Mouse (Mus musculus) layer of hippocampus, adult 11-12 months (tissue): Measurements from ENCODE around the gene Myo16.
A peak's percentile ranks its signal among the peaks of the same experiment; 100 is the strongest.

ENCODE experiments used
- DNase-seq: peaks from one replicate; pipeline ENCODE4 v3.0.0; 2022; ENCODE audit warnings: low spot score

The Myo16 gene

DNA sequence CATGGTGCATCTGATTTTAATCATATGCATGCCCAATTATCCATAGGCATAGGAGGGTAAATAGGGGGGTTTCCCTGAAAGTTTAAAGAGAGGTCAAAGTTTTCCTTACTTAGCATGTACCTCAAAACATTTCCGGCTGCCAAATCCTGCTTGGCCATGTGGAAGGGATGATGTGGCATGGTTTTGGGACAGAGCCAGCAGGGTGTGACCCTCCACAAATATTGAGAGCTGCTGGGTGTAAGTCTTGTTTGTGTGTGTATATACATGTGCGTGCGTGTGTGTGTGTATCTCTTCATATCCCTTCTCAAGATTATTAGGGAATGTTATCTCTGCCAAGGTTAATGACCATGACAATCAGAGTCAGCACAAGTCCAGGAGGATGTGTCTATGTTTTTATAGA lies 150.3 kb downstream of the Myo16 start:
- no peak for DNase-seq

DNA sequence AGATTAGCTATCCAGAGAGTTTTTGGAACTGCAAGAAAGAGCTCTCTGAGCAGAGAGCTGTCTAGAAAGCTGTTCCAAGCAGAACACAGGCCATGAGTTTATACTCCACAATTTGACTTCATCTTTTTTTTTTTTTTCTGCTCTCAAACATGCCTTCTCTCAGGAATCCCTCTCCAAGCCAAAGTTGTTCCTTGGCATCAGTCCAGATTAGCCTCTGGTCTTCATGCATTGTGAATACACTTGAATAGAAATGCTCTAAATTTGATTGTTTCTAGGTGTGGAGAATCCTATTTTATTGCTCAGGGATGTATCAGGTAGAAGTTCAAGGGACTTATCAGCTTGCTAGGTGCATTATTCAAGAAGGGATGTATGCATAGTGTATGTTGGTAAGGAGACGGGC lies 151.0 kb downstream of the Myo16 start:
- DNase-seq, result no peak

DNA sequence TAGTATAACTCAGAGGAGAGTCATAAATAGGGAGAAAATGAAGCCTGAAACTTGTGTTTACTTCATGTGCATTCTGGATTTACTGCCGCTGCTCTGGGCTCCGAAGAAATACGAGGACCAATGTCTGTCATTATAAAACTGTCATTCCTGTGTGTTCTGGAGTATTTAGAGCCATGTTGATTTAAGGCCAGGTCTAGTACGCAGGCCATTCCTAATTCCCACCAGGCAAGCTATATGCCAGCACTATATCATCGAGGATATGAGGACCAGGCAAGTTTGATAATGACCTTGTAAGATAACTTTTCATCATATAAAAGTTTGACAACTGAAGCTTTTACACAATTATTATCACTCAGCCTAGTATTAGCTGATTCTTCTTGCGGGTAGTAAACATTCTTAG lies 153.6 kb downstream of the Myo16 start:
- no peak for DNase-seq

GRCm38 (mm10) chr8:10307770-10308476 lies 154.2 kb downstream of the Myo16 start:
- no peak for DNase-seq

GRCm38 (mm10) chr8:10310470-10310869 lies 156.8 kb downstream of the Myo16 start:
- no peak for DNase-seq

GRCm38 (mm10) chr8:10312316-10312715 lies 158.6 kb downstream of the Myo16 start:
- no peak for DNase-seq

GRCm38 (mm10) chr8:10316201-10316600 lies 162.5 kb downstream of the Myo16 start:
- DNase-seq, result no peak

GRCm38 (mm10) chr8:10318103-10318502 lies 164.4 kb downstream of the Myo16 start:
- DNase-seq, result no peak

GRCm38 (mm10) chr8:10350451-10350850 lies 196.7 kb downstream of the Myo16 start:
- no peak for DNase-seq

GRCm38 (mm10) chr8:10358711-10359110 lies 205.0 kb downstream of the Myo16 start:
- DNase-seq, result no peak

GRCm38 (mm10) chr8:10362949-10363348 lies 209.2 kb downstream of the Myo16 start:
- DNase-seq, result no peak

DNA sequence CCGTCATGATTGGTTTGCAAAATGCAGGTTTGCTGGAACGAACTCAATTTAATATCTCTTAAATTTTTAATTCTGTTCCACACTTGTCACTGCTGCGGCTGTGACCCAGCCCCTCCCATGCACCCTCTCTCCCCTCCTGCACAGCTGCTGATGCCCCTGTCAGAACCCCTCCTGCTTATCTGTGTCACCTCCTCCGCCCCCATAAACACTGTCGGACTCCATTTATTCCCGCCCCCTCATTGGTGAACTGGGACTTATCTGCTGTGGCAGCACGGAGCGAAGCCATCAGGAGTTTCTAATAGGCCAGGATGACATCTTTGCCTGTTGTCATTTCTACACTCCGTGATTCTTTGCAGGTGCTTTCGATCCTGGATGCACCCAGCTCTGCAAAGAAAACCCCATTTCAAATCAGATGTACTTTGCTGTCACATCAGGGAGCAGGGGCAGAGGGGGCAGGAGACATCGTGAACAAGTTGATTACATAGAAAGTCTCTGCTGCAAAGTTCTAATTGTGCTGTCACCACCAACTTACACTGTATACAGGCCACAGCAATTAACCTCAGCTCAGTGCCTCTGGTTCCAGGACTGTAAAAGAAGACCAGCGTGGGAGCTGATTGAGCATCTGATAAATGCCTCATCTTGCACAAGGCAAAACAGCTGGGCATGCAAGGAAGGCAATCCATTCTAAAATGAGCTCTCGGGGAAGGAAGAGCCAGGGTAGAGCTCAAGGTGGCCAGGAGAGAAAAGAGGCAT lies 210.1 kb downstream of the Myo16 start:
- no peak for DNase-seq

DNA sequence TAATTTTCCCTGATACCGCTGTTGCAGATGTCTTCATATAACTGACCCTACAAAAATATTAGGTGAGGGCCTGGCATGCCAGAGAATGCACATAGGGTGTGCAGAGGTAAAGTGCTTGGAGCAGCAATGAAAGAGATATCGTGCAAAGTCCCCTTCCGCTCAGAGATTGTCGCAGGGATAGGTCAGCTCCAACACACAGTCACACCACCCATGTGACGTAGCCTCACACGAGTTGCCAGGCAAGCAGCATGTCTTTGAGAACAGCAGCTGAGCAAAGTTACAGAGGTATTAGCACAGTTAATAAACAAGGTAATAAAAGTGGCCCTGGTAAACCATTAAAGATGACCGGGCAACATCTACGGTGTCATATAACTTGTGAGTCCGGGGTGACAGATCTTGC lies 212.4 kb downstream of the Myo16 start:
- no peak for DNase-seq

- DNase-seq, result no peak
These were observed 218.9 kb downstream of the Myo16 start for GRCm38 (mm10) chr8:10372571-10372970.

- no peak for DNase-seq
These were observed 233.4 kb downstream of the Myo16 start for GRCm38 (mm10) chr8:10387143-10387542.

GRCm38 (mm10) chr8:10391096-10391683 lies 237.5 kb downstream of the Myo16 start:
- DNase-seq, result no peak

DNA sequence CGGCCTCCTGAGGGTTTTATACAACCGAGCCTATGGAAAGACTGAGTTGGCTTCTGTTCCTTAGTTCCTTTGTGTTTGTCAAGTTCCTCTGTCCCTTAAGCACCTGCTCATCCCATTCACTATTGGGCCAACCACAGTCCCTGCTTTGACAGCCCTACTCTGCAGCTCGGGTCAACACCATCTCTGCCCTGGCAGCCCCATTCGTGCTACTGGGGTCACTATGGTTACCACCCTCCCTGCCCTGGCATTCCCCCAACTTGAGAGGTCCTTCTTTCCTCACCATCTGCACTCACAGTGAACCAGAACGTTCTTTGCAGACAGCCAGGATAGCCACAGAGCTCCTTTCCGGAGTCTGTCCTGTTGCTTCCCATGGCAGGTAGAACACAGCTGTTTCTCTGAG lies 238.2 kb downstream of the Myo16 start:
- no peak for DNase-seq

DNA sequence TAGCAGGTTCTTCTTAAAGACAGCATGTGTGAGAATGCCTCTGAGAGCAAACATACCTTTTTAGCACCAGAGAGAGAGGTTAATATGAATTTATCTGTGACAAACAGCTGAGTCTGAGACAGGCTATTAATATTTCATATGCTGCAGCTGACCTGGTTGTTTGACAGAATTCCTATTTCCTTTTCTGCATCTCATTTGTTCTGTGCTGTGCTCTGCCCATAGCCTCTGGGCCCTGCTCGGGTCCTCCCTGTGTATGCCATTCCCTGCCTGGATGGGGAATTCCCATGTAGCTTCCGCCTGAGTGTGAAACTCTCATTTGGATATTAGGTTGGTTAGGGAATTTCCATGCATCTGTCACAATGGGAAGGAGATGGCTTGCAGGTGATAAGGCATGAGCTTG lies 240.8 kb downstream of the Myo16 start:
- no peak for DNase-seq

GRCm38 (mm10) chr8:10395146-10395545 lies 241.4 kb downstream of the Myo16 start:
- no peak for DNase-seq

DNA sequence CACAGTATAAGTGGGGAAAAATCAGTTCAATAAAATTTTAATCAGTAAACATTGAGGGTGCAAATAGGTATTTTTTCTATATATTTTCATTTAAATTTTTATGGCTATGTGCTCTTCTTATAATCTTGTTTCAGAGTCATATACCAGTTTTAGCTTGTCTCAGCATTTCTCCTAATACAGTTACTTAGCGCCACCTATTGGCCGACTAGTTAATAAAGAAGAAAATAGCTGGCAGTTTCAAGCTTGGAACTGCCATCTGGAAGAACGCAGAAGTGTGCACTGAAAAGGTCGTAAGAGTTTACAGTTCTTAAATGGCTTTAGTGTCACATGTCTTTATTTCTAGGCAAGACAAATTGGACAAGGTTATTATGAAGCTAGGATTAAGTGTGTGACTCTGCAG lies 248.9 kb downstream of the Myo16 start:
- DNase-seq, result peak; percentile 67

DNA sequence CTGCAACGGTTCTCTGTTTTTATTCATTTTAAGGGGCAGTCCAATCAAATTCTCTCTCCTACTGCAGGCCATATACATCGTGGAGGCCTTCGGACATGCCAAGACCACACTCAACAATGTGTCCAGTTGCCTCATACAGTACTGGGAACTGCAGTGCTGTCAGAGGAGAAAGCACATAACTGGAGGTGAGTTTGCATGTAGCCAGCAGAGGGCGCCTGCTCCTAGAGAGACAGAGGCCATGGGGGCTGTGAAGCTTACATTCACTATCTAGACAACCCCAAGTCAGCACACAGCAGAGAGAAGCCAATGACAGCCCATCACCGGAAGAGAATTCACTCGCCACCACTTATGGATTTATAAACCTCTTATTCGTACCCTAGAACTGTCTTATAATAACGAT lies 251.8 kb downstream of the Myo16 start:
- peak; percentile 49 for DNase-seq

DNA sequence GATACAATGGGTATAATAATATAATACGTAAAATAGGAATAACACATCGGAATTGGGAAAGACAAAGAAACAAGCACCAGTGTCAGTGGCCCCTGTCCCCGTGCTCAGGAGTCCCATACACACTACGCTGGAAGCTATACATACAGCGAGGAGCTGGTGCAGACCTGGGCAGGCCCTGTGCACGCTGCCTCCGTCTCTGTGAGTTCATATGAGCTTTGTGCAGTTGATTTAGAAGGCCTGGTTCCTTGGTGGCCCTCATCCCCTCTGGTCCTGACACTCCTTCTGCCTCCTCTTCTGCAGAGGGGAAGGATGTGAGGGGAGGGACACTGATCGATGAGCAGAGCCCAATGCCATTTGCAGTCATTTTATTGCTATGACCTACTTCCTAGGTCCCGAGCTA lies 255.3 kb downstream of the Myo16 start:
- DNase-seq, result no peak

GRCm38 (mm10) chr8:10411511-10411910 lies 257.8 kb downstream of the Myo16 start:
- DNase-seq, result no peak
